Mouse (Mus musculus) G1E (cell line): ENCODE measurements around the gene Epn3. TPM values are rescaled to one million over a fixed set of nuclear protein-coding genes. Genes with fewer than 3 reads are reported as not detected.

Source experiments
- ATAC-seq: 2 replicates; pipeline ENCODE4 v1.8.0; 2016; ENCODE audit warnings: mild to moderate bottlenecking; ENCODE audit not compliant: insufficient number of reproducible peaks, poor library complexity, low FRiP score, severe bottlenecking; ENCODE audit errors: extremely low read depth
- DNase-seq: peaks from one replicate; pipeline ENCODE4 v3.0.0; 2012; ENCODE audit warnings: low spot score
- H3K27me3 ChIP-seq: 2 replicates; pipeline ENCODE4 v1.6.1; 2012; ENCODE audit warnings: mild to moderate bottlenecking, low read length, inconsistent platforms; ENCODE audit not compliant: insufficient read depth
- H3K36me3 ChIP-seq: replicated peaks from 2 replicates; pipeline ENCODE3; 2012; ENCODE audit warnings: mild to moderate bottlenecking, inconsistent platforms
- H3K4me1 ChIP-seq: 2 replicates; pipeline ENCODE4 v1.6.1; 2012; ENCODE audit warnings: low read depth, low read length, inconsistent platforms, mixed read lengths; ENCODE audit not compliant: insufficient read depth
- H3K4me3 ChIP-seq: 2 replicates; pipeline ENCODE4 v1.5.1; 2012; ENCODE audit warnings: low read depth, mild to moderate bottlenecking, inconsistent platforms, low read length, moderate library complexity, mixed read lengths
- H3K9me3 ChIP-seq: replicated peaks from 2 replicates; pipeline ENCODE4 v1.6.1; 2012; ENCODE audit warnings: inconsistent platforms
- CTCF ChIP-seq: IDR thresholded peaks from 2 replicates; pipeline ENCODE4 v1.5.1; 2012; ENCODE audit warnings: low read depth, low read length, inconsistent platforms, mixed read lengths
- GATA1 ChIP-seq: IDR thresholded peaks from 2 replicates; pipeline ENCODE4 v1.6.1; 2012; ENCODE audit warnings: borderline replicate concordance, low read length, inconsistent platforms, mixed read lengths
- GATA2 ChIP-seq: IDR thresholded peaks from 2 replicates; pipeline ENCODE4 v1.6.1; 2012; ENCODE audit warnings: low read depth, low read length, inconsistent platforms, borderline replicate concordance
- POLR2AphosphoS5 ChIP-seq: IDR thresholded peaks from 2 replicates; pipeline ENCODE4 v1.6.1; 2012; ENCODE audit warnings: low read depth, low read length, inconsistent platforms; ENCODE audit not compliant: insufficient replicate concordance
- TAL1 ChIP-seq: conservative IDR thresholded peaks from 2 replicates; pipeline ENCODE4 v1.6.1; 2012; ENCODE audit warnings: low read depth, low read length, inconsistent platforms, mixed read lengths
- polyA plus RNA-seq: library from polyadenylated mRNA; stranded (reverse); fragments of >175 nt; gene quantifications from 2 replicates; pipeline ENCODE4 v1.2.3, GENCODE M21; 2012
- total RNA-seq, 2 experiments: library from RNA; stranded (forward) in 1 of 2; stranded (reverse) in 1 of 2; fragments of 200-1000 nt in 1 of 2; fragments of >200 nt in 1 of 2; fragmentation: Nextera tagmentation in 1 of 2; gene quantifications; 2 replicates each; pipeline ENCODE4 v1.2.3; 2014 to 2017

Epn3 gene
- total and polyA plus RNA-seq, 3 experiments = not detected

GRCm38 (mm10) chr11:94444829-94445228 is 54.9 kb downstream of the Epn3 start:
- ATAC-seq (no peak), DNase-seq (no peak)
- TF ChIP-seq POLR2AphosphoS5 (no peak), GATA2 (no peak), TAL1 (no peak), GATA1 (no peak), CTCF (no peak)
- peaks cover 14% of the 10 kb centered on the region for H3K27me3 ChIP-seq
- no peaks in the 10 kb centered on the region for H3K36me3 ChIP-seq
- no peaks in the 10 kb centered on the region for H3K4me1 ChIP-seq
- no peaks in the 10 kb centered on the region for H3K9me3 ChIP-seq
- H3K4me3 ChIP-seq = no peak overlapping the region

DNA sequence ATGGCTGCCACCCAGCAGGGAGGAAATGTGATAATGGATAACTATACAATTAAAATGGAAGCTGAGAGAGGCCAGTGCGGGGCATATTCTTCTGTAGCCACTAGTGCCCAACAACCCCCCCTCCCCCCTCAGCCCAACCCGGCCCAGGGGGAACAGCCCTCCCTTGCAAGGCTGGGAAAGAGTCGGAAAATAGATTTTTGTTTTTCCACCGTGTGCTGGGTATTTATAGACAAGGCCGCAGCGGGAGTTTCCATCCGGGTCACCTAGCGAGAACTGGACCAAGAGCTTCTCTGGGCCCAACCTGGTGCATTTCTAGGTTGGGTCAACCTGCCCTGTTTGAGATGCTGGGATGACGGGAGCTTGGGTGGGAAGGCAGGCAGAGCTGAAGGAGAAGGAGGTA is 58.0 kb downstream of the Epn3 start:
- H3K4me1 ChIP-seq = no peaks in the 10 kb centered on the region
- H3K4me3 ChIP-seq = no peak overlapping the region
- no peaks in the 10 kb centered on the region for H3K36me3 ChIP-seq
- TF ChIP-seq GATA2 (no peak), TAL1 (no peak), CTCF (no peak), GATA1 (no peak), POLR2AphosphoS5 (no peak)
- ATAC-seq (no peak), DNase-seq (no peak)
- no peaks in the 10 kb centered on the region for H3K9me3 ChIP-seq
- peaks cover 21% of the 10 kb centered on the region for H3K27me3 ChIP-seq

GRCm38 (mm10) chr11:94441122-94441521 is 58.7 kb downstream of the Epn3 start:
- no peak overlapping the region for H3K4me3 ChIP-seq
- DNase-seq (no peak), ATAC-seq (no peak)
- no peak for TF ChIP-seq POLR2AphosphoS5
- TF ChIP-seq GATA2 = no peak
- TF ChIP-seq GATA1 = no peak
- TF ChIP-seq TAL1 = no peak
- no peak for TF ChIP-seq CTCF
- peaks cover 21% of the 10 kb centered on the region for H3K27me3 ChIP-seq
- H3K4me1 ChIP-seq = no peaks in the 10 kb centered on the region
- H3K36me3 ChIP-seq = no peaks in the 10 kb centered on the region
- no peaks in the 10 kb centered on the region for H3K9me3 ChIP-seq

DNA sequence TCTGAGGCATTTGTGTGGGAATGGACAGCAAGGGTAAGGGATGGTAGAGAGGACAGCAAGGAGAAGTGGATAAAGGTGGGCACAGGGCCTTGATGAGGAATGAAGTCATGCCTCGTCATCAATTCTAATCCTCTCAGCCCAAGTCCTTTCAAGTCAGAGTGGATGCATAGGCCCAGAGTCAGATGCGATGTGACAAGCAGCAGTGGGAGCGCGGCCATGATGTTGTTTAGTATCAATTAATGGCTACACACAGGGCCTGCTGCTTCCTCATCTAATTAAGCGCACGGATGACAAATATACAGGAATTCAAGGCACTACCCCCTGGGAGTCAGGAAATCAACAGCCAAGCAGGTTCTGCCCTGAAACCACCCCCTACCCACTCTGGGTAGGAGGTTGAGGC is 59.4 kb downstream of the Epn3 start:
- ATAC-seq (no peak), DNase-seq (no peak)
- no peaks in the 10 kb centered on the region for H3K4me1 ChIP-seq
- no peaks in the 10 kb centered on the region for H3K36me3 ChIP-seq
- peaks cover 21% of the 10 kb centered on the region; the same call in 1 of the 2 replicates for H3K27me3 ChIP-seq
- no peaks in the 10 kb centered on the region for H3K9me3 ChIP-seq
- H3K4me3 ChIP-seq = no peak overlapping the region
- TF ChIP-seq POLR2AphosphoS5 = no peak
- no peak for TF ChIP-seq CTCF
- TF ChIP-seq TAL1 = no peak
- no peak for TF ChIP-seq GATA2
- no peak for TF ChIP-seq GATA1

Other genes with a start within 250 kb of the Epn3 start
- not detected in 2 replicates for gene Gm21885, start 218.1 kb downstream of the Epn3 start, total RNA-seq (2014; fragmentation: Nextera tagmentation)
- gene Gm21885, start 218.1 kb downstream of the Epn3 start, total RNA-seq (2017) = 0.23 TPM in 1 of 2 replicates, not detected in the other
- gene Gm21885, start 218.1 kb downstream of the Epn3 start, polyA plus RNA-seq = not detected in 2 replicates
- gene Luc7l3, start 178.0 kb downstream of the Epn3 start, total RNA-seq (2014; fragmentation: Nextera tagmentation) = 238 and 283 TPM in 2 replicates
- gene Luc7l3, start 178.0 kb downstream of the Epn3 start, total RNA-seq (2017) = 170 and 260 TPM in 2 replicates
- gene Luc7l3, start 178.0 kb downstream of the Epn3 start, polyA plus RNA-seq = 26.4 and 38.7 TPM in 2 replicates
- 34.4 and 46.0 TPM in 2 replicates for gene Ankrd40, start 172.0 kb downstream of the Epn3 start, total RNA-seq (2014; fragmentation: Nextera tagmentation)
- gene Ankrd40, start 172.0 kb downstream of the Epn3 start, total RNA-seq (2017) = 46.4 and 48.4 TPM in 2 replicates
- 75.8 and 90.9 TPM in 2 replicates for gene Ankrd40, start 172.0 kb downstream of the Epn3 start, polyA plus RNA-seq
- gene Abcc3, start 107.0 kb downstream of the Epn3 start, total RNA-seq (2014; fragmentation: Nextera tagmentation) = not detected in 2 replicates
- 0.17 and 0.27 TPM in 2 replicates for gene Abcc3, start 107.0 kb downstream of the Epn3 start, total RNA-seq (2017)
- not detected in 2 replicates for gene Abcc3, start 107.0 kb downstream of the Epn3 start, polyA plus RNA-seq
- gene Cacna1g, start 25.8 kb downstream of the Epn3 start, total RNA-seq (2014; fragmentation: Nextera tagmentation) = 38.4 TPM in 1 of 2 replicates, not detected in the other
- 0.49 TPM in 1 of 2 replicates, not detected in the other for gene Cacna1g, start 25.8 kb downstream of the Epn3 start, total RNA-seq (2017)
- gene Cacna1g, start 25.8 kb downstream of the Epn3 start, polyA plus RNA-seq = 0.01 TPM in 1 of 2 replicates, not detected in the other
- gene Spata20, start 13.8 kb downstream of the Epn3 start, total RNA-seq (2014; fragmentation: Nextera tagmentation) = not detected in 2 replicates
- not detected in 2 replicates for gene Spata20, start 13.8 kb downstream of the Epn3 start, total RNA-seq (2017)
- not detected in 2 replicates for gene Spata20, start 13.8 kb downstream of the Epn3 start, polyA plus RNA-seq
- not detected in 2 replicates for gene Mycbpap, start 21.8 kb upstream of the Epn3 start, total RNA-seq (2014; fragmentation: Nextera tagmentation)
- 0.06 TPM in 1 of 2 replicates, not detected in the other for gene Mycbpap, start 21.8 kb upstream of the Epn3 start, total RNA-seq (2017)
- gene Mycbpap, start 21.8 kb upstream of the Epn3 start, polyA plus RNA-seq = not detected in 2 replicates
- 4.8 and 5.3 TPM in 2 replicates for gene Rsad1, start 49.3 kb upstream of the Epn3 start, total RNA-seq (2014; fragmentation: Nextera tagmentation)
- gene Rsad1, start 49.3 kb upstream of the Epn3 start, total RNA-seq (2017) = 3.9 and 4.2 TPM in 2 replicates
- gene Rsad1, start 49.3 kb upstream of the Epn3 start, polyA plus RNA-seq = 4.4 and 5.6 TPM in 2 replicates
- not detected in 2 replicates for gene Chad, start 65.1 kb upstream of the Epn3 start, total RNA-seq (2014; fragmentation: Nextera tagmentation)
- 0.06 and 0.11 TPM in 2 replicates for gene Chad, start 65.1 kb upstream of the Epn3 start, total RNA-seq (2017)
- not detected in 2 replicates for gene Chad, start 65.1 kb upstream of the Epn3 start, polyA plus RNA-seq
- gene Acsf2, start 101.9 kb upstream of the Epn3 start, total RNA-seq (2014; fragmentation: Nextera tagmentation) = 1.4 and 1.6 TPM in 2 replicates
- 0.27 and 0.81 TPM in 2 replicates for gene Acsf2, start 101.9 kb upstream of the Epn3 start, total RNA-seq (2017)
- 1.5 and 1.6 TPM in 2 replicates for gene Acsf2, start 101.9 kb upstream of the Epn3 start, polyA plus RNA-seq
- gene Lrrc59, start 129.8 kb upstream of the Epn3 start, total RNA-seq (2014; fragmentation: Nextera tagmentation) = 107 and 120 TPM in 2 replicates
- gene Lrrc59, start 129.8 kb upstream of the Epn3 start, total RNA-seq (2017) = 106 and 117 TPM in 2 replicates
- 146 and 181 TPM in 2 replicates for gene Lrrc59, start 129.8 kb upstream of the Epn3 start, polyA plus RNA-seq
- 19.5 and 26.2 TPM in 2 replicates for gene Mrpl27, start 153.8 kb upstream of the Epn3 start, total RNA-seq (2014; fragmentation: Nextera tagmentation)
- 54.7 and 70.9 TPM in 2 replicates for gene Mrpl27, start 153.8 kb upstream of the Epn3 start, total RNA-seq (2017)
- 66.3 and 70.6 TPM in 2 replicates for gene Mrpl27, start 153.8 kb upstream of the Epn3 start, polyA plus RNA-seq
- 14.4 and 17.9 TPM in 2 replicates for gene Eme1, start 154.0 kb upstream of the Epn3 start, total RNA-seq (2014; fragmentation: Nextera tagmentation)
- 39.0 and 42.0 TPM in 2 replicates for gene Eme1, start 154.0 kb upstream of the Epn3 start, total RNA-seq (2017)
- 25.8 and 29.4 TPM in 2 replicates for gene Eme1, start 154.0 kb upstream of the Epn3 start, polyA plus RNA-seq
- gene Xylt2, start 177.5 kb upstream of the Epn3 start, total RNA-seq (2014; fragmentation: Nextera tagmentation) = 4.5 and 9.9 TPM in 2 replicates
- 6.6 and 7.0 TPM in 2 replicates for gene Xylt2, start 177.5 kb upstream of the Epn3 start, total RNA-seq (2017)
- gene Xylt2, start 177.5 kb upstream of the Epn3 start, polyA plus RNA-seq = 14.7 and 16.4 TPM in 2 replicates
- not detected in 2 replicates for gene Gm11541, start 204.5 kb upstream of the Epn3 start, total RNA-seq (2014; fragmentation: Nextera tagmentation)
- gene Gm11541, start 204.5 kb upstream of the Epn3 start, total RNA-seq (2017) = 0.06 and 0.33 TPM in 2 replicates
- gene Gm11541, start 204.5 kb upstream of the Epn3 start, polyA plus RNA-seq = not detected in 2 replicates
- not detected in 2 replicates for gene Cdc34b, start 241.8 kb upstream of the Epn3 start, total RNA-seq (2014; fragmentation: Nextera tagmentation)
- 0.27 TPM in 1 of 2 replicates, not detected in the other for gene Cdc34b, start 241.8 kb upstream of the Epn3 start, total RNA-seq (2017)
- gene Cdc34b, start 241.8 kb upstream of the Epn3 start, polyA plus RNA-seq = 0.13 TPM in 1 of 2 replicates, not detected in the other